ENCODE assay signal across 10 mouse cellular contexts in the genomic region with DNA sequence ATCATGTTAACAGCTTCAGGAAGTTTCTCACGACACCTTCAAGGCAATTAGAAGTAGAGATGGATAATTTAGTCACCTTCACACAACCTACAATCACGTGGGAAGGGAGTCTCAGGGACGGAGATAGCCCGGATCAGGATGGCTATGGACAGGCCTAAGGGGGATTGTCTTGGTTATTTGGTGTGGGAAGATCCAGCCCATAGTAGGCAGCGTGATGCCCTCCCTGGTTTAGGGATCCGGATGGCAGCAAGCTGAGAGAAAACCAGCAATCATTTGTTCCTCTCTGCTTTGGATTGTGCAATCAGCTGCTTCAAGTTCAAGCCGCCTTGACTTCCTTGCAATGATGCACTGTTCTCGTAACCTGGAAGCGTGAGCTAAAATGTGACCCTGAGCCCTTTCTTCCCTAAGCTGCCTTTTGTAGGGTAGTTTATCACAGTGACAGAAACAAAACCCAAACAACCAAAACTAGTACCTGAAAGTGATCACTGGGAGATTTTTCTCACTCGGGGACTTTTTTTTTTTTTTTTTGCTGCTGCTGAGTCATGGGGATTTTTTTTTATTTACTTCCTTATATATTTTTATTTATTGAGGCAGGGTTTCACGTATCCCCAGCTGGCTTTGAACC. TPM values are rescaled to one million over a fixed set of nuclear protein-coding genes. Genes with fewer than 3 reads are reported as not detected.
DNase-seq lines count a peak whose midpoint lies in the region; ATAC-seq and TF ChIP-seq lines count a peak whose summit lies in the region.
"Had no signal": no experiment of that assay in that cellular context is flagged by ENCODE, and none has a peak within 500 bp of the region (broad histone marks: within the 10 kb centered on the region; RNA-seq: fewer than 3 reads in every experiment).

No protein-coding gene starts in this region.

- H3K4me1 ChIP-seq in kidney, postnatal 0 days (replicated peaks; ENCODE audit: insufficient read depth, low read length) = no peaks in the 10 kb centered on the region

- H3K4me3 ChIP-seq in kidney, postnatal 0 days (replicated peaks; ENCODE audit: low read depth, low read length) = no peak overlapping the region

- peak overlapping the region; percentile 50; the same call in 1 of the 2 replicates for H3K4me2 ChIP-seq in kidney, postnatal 0 days (ENCODE audit: low read length)

- peak; percentile 6 for DNase-seq in adrenal gland, postnatal 14 days
- no peak for DNase-seq in adrenal gland, postnatal 25 days
- no peak for DNase-seq in kidney, postnatal 0 days (ENCODE audit: low spot score)
- DNase-seq in kidney, adult 18-20 months = no peak
- no peak for DNase-seq in thymus, postnatal 14 days
- DNase-seq in ovary, postnatal 10 days (ENCODE audit: low spot score) = no peak
- DNase-seq: cerebellum, adult 18-20 months; layer of hippocampus, postnatal 36 days had no signal

- no peak for ATAC-seq in kidney, postnatal 0 days (replicated peaks; ENCODE audit: low FRiP score, low read depth)
- ATAC-seq in granulocyte monocyte progenitor cell, adult 5-6 weeks (replicated peaks; ENCODE audit: poor library complexity, severe bottlenecking) = peak; percentile 17
- peak; percentile 26 for ATAC-seq in megakaryocyte, adult 5-6 weeks (ENCODE audit: poor library complexity, severe bottlenecking)

- H3K27ac ChIP-seq in kidney, postnatal 0 days = peak overlapping the region; percentile 63; the same call in 1 of the 2 replicates

- TF ChIP-seq CTCF in kidney, postnatal 0 days (IDR thresholded peaks at IDR 0.05; ENCODE audit: low read depth) = no peak

- no peaks in the 10 kb centered on the region for H3K36me3 ChIP-seq in kidney, postnatal 0 days (ENCODE audit: insufficient read depth, low read length)

- no peak overlapping the region for H3K9ac ChIP-seq in kidney, postnatal 0 days (ENCODE audit: low read depth, low read length)

- no peaks in the 10 kb centered on the region for H3K27me3 ChIP-seq in kidney, postnatal 0 days (ENCODE audit: insufficient read depth, low read length)

- 65% methylated on average over 11 of the region's 11 CpGs for WGBS in kidney, postnatal 0 days

- H3K9me3 ChIP-seq in kidney, postnatal 0 days (replicated peaks; ENCODE audit: low read length) = no peaks in the 10 kb centered on the region

RNA-seq across cellular contexts. Expression of a gene that starts 18.1 kb away (rescaled TPM):
- 41.1 and 64.5 TPM in 2 replicates for total RNA-seq in adrenal gland, postnatal 14 days (2021)
- total RNA-seq in adrenal gland, postnatal 25 days (2021) = 30.1 and 36.4 TPM in 2 replicates
- polyA plus RNA-seq in kidney, postnatal 0 days (2015; fragmentation: Nextera tagmentation; extraction: Ambion mirVana) = 36.6 and 45.1 TPM in 2 replicates
- 2,018 and 2,531 TPM in 2 replicates for total RNA-seq in granulocyte monocyte progenitor cell, adult 5-6 weeks (2014; fragmentation: Nextera tagmentation)
- total RNA-seq in granulocyte monocyte progenitor cell, adult 5-6 weeks (2017) = 2,281 and 2,967 TPM in 2 replicates
- total RNA-seq in megakaryocyte, adult 5-6 weeks (2015) = 646 and 668 TPM in 2 replicates
- total RNA-seq in megakaryocyte, adult 5-6 weeks (2017) = 492 and 500 TPM in 2 replicates

RNA-seq across cellular contexts. Expression of a gene that starts 22.5 kb away (rescaled TPM):
- 49.3 and 53.0 TPM in 2 replicates for total RNA-seq in adrenal gland, postnatal 14 days (2021)
- total RNA-seq in adrenal gland, postnatal 25 days (2021) = 55.0 and 55.2 TPM in 2 replicates
- 79.1 and 84.6 TPM in 2 replicates for polyA plus RNA-seq in kidney, postnatal 0 days (2015; fragmentation: Nextera tagmentation; extraction: Ambion mirVana)
- 59.0 and 64.1 TPM in 2 replicates for total RNA-seq in granulocyte monocyte progenitor cell, adult 5-6 weeks (2014; fragmentation: Nextera tagmentation)
- total RNA-seq in granulocyte monocyte progenitor cell, adult 5-6 weeks (2017) = 69.8 and 92.6 TPM in 2 replicates
- 101 and 124 TPM in 2 replicates for total RNA-seq in megakaryocyte, adult 5-6 weeks (2015)
- 124 and 146 TPM in 2 replicates for total RNA-seq in megakaryocyte, adult 5-6 weeks (2017)

RNA-seq across cellular contexts. Expression of a gene that starts 59.6 kb away (rescaled TPM):
- 38.7 and 41.9 TPM in 2 replicates for total RNA-seq in adrenal gland, postnatal 14 days (2021)
- 37.7 and 37.9 TPM in 2 replicates for total RNA-seq in adrenal gland, postnatal 25 days (2021)
- 21.6 and 22.7 TPM in 2 replicates for polyA plus RNA-seq in kidney, postnatal 0 days (2015; fragmentation: Nextera tagmentation; extraction: Ambion mirVana)
- total RNA-seq in granulocyte monocyte progenitor cell, adult 5-6 weeks (2014; fragmentation: Nextera tagmentation) = 48.8 and 53.9 TPM in 2 replicates
- total RNA-seq in granulocyte monocyte progenitor cell, adult 5-6 weeks (2017) = 39.0 and 52.8 TPM in 2 replicates
- total RNA-seq in megakaryocyte, adult 5-6 weeks (2015) = 14.9 and 20.5 TPM in 2 replicates
- 19.5 and 20.7 TPM in 2 replicates for total RNA-seq in megakaryocyte, adult 5-6 weeks (2017)

RNA-seq across cellular contexts. Expression of a gene that starts 59.9 kb away (rescaled TPM):
- 0.41 and 0.60 TPM in 2 replicates for total RNA-seq in adrenal gland, postnatal 14 days (2021)
- 0.46 TPM in 1 of 2 replicates, not detected in the other for total RNA-seq in adrenal gland, postnatal 25 days (2021)
- 0.45 and 0.53 TPM in 2 replicates for polyA plus RNA-seq in kidney, postnatal 0 days (2015; fragmentation: Nextera tagmentation; extraction: Ambion mirVana)
- total RNA-seq in granulocyte monocyte progenitor cell, adult 5-6 weeks (2014; fragmentation: Nextera tagmentation) = 2.0 and 4.2 TPM in 2 replicates
- total RNA-seq in granulocyte monocyte progenitor cell, adult 5-6 weeks (2017) = 0.31 and 0.34 TPM in 2 replicates
- total RNA-seq in megakaryocyte, adult 5-6 weeks (2015) = not detected in 2 replicates
- 0.69 TPM in 1 of 2 replicates, not detected in the other for total RNA-seq in megakaryocyte, adult 5-6 weeks (2017)
